Mouse (Mus musculus): Measurements from ENCODE around the gene Rhot1. TPM values are rescaled to one million over a fixed set of nuclear protein-coding genes. Genes with fewer than 3 reads are reported as not detected.
A peak's percentile ranks its signal among the peaks of the same experiment; 100 is the strongest.

Gene Rhot1
- polyA plus RNA-seq, 1 experiment from 2014 or later = 28.4 TPM

DNA sequence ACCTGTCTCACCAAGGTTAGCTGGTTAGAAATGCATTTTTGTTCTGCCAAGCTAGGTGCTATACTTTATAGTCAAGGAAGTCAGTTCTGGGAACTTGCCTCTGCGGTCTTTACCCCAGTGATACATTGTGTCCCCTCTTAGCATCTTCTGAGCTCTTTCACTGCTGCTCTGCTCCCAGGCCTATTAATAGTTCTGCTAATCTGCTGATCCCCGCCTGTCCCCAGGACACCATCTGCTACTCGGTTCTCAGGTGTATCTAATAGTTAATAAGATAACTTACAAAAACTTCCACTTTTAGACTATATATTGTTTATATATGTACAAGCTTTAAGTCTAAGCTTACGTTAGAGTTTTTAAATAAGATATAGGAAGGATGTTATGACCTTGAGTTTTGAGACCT lies 29.5 kb downstream of the Rhot1 start:
- ATAC-seq (ENCODE audit: low FRiP score, low TSS enrichment) = no peak
- H3K9me3 ChIP-seq (ENCODE audit: control insufficient read depth, low read length) = no peaks in the 10 kb centered on the region
- no peaks in the 10 kb centered on the region for H3K4me1 ChIP-seq (replicated peaks; ENCODE audit: control insufficient read depth, insufficient read depth)
- no peak overlapping the region for H3K9ac ChIP-seq (ENCODE audit: low read length)
- TF ChIP-seq CTCF (IDR thresholded peaks at IDR 0.05; ENCODE audit: low read depth) (no peak), EP300 (optimal IDR thresholded peaks at IDR 0.05) (no peak)
- peaks cover 13% of the 10 kb centered on the region for H3K36me3 ChIP-seq (ENCODE audit: control insufficient read depth, insufficient read depth, low read length)
- no peak overlapping the region for H3K4me2 ChIP-seq (replicated peaks; ENCODE audit: low read depth)
- H3K27me3 ChIP-seq (ENCODE audit: control insufficient read depth, insufficient read depth, low read length) = no peaks in the 10 kb centered on the region
- H3K27ac ChIP-seq (replicated peaks) = no peak overlapping the region
- no peak overlapping the region for H3K4me3 ChIP-seq (ENCODE audit: low read depth, low read length)
- WGBS = 83% methylated on average over 4 of the region's 4 CpGs
- DNase-seq (ENCODE audit: low spot score) = no peak

DNA sequence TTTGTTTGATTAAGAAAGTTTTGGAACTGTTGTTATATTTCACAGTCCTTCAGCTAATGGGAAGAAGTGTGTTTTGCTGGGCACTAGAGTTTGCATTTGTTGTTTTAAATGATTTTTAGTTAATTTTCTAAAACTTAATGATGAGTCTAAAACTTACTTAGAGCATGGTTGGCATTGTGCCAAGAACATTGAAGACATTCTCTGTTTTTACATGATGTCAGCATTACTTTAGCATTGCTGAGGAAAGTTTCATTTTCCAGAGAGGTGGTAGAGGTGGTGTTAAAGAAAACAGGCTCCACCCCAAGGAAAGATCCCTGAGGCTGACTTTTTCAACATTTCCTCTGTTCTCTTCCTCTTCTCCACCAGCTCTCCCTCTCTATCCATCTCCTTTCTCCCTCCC lies 38.2 kb downstream of the Rhot1 start:
- no peak overlapping the region for H3K27ac ChIP-seq (replicated peaks)
- H3K4me2 ChIP-seq (replicated peaks; ENCODE audit: low read depth) = no peak overlapping the region
- no peak overlapping the region for H3K9ac ChIP-seq (ENCODE audit: low read length)
- no peaks in the 10 kb centered on the region for H3K4me1 ChIP-seq (replicated peaks; ENCODE audit: control insufficient read depth, insufficient read depth)
- no peaks in the 10 kb centered on the region for H3K9me3 ChIP-seq (ENCODE audit: control insufficient read depth, low read length)
- no peak for TF ChIP-seq EP300 (optimal IDR thresholded peaks at IDR 0.05)
- TF ChIP-seq CTCF (IDR thresholded peaks at IDR 0.05; ENCODE audit: low read depth) = no peak
- peaks cover 26% of the 10 kb centered on the region for H3K36me3 ChIP-seq (ENCODE audit: control insufficient read depth, insufficient read depth, low read length)
- ATAC-seq (ENCODE audit: low FRiP score, low TSS enrichment) (no peak), DNase-seq (ENCODE audit: low spot score) (no peak)
- H3K27me3 ChIP-seq (ENCODE audit: control insufficient read depth, insufficient read depth, low read length) = no peaks in the 10 kb centered on the region
- no peak overlapping the region for H3K4me3 ChIP-seq (ENCODE audit: low read depth, low read length)

DNA sequence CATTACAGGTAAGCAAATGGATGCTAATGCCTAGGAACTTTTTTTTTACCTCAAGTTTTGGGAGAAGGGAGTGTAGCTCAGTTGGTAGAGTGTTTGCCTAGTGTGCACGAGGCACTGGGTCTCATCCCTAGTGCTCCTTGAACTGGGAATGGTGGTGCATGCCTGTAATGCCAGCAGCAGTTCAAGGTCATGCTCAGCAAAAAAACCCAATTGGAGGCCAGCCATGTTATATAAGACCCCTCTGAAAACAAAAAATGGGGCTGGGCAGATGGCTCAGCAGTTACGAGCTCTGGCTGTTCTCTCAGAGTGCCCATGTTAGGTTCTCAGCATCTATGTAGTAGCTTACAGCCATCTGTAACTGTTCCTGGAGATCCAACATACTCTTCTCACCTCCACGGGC lies 39.7 kb downstream of the Rhot1 start:
- no peak overlapping the region for H3K4me3 ChIP-seq (ENCODE audit: low read depth, low read length)

DNA sequence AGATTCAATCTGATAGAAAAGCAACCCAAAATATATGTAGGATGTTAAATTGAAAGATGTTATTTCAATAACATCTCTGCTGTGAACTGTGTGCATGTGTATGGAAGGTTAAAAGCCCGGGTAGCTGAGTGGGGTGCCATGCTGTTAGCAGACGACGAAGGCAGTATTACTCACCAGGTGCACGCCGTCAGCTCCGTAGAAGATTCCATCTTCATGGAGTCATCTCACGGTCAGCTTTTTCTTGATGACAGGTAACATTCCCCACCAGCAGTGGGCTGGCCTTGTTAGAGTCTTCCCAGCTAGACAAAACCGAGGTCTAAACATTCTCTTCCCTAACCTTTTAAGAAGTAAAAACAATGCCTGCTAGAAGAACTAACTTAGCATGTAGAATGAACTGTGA lies 55.3 kb downstream of the Rhot1 start:
- Histone ChIP-seq H3K4me2 (replicated peaks; ENCODE audit: low read depth) (no peak overlapping the region), H3K27me3 (ENCODE audit: control insufficient read depth, insufficient read depth, low read length) (no peaks in the 10 kb centered on the region), H3K36me3 (ENCODE audit: control insufficient read depth, insufficient read depth, low read length) (peaks cover 8% of the 10 kb centered on the region; the same call in 1 of the 2 replicates), H3K27ac (replicated peaks) (no peak overlapping the region), H3K4me3 (ENCODE audit: low read depth, low read length) (no peak overlapping the region), H3K9me3 (ENCODE audit: control insufficient read depth, low read length) (no peaks in the 10 kb centered on the region), H3K4me1 (replicated peaks; ENCODE audit: control insufficient read depth, insufficient read depth) (no peaks in the 10 kb centered on the region), H3K9ac (ENCODE audit: low read length) (no peak overlapping the region)
- 83% methylated on average over 8 of the region's 8 CpGs for WGBS
- ATAC-seq (ENCODE audit: low FRiP score, low TSS enrichment) (no peak), DNase-seq (ENCODE audit: low spot score) (no peak)
- TF ChIP-seq CTCF (IDR thresholded peaks at IDR 0.05; ENCODE audit: low read depth) (no peak), EP300 (optimal IDR thresholded peaks at IDR 0.05) (no peak)

More for the DNA sequence above, 39.7 kb downstream of the Rhot1 start:
- ATAC-seq (ENCODE audit: low FRiP score, low TSS enrichment) = no peak
- DNase-seq (ENCODE audit: low spot score) = no peak
- H3K9me3 ChIP-seq (ENCODE audit: control insufficient read depth, low read length) = no peaks in the 10 kb centered on the region
- no peaks in the 10 kb centered on the region for H3K4me1 ChIP-seq (replicated peaks; ENCODE audit: control insufficient read depth, insufficient read depth)
- H3K36me3 ChIP-seq (ENCODE audit: control insufficient read depth, insufficient read depth, low read length) = peaks cover 23% of the 10 kb centered on the region
- H3K4me2 ChIP-seq (replicated peaks; ENCODE audit: low read depth) = no peak overlapping the region
- no peak overlapping the region for H3K27ac ChIP-seq (replicated peaks)
- no peak for TF ChIP-seq EP300 (optimal IDR thresholded peaks at IDR 0.05)
- no peak for TF ChIP-seq CTCF (IDR thresholded peaks at IDR 0.05; ENCODE audit: low read depth)
- whole genome bisulfite sequencing = 88% methylated on average over 3 of the region's 3 CpGs
- H3K27me3 ChIP-seq (ENCODE audit: control insufficient read depth, insufficient read depth, low read length) = no peaks in the 10 kb centered on the region
- H3K9ac ChIP-seq (ENCODE audit: low read length) = no peak overlapping the region

DNA sequence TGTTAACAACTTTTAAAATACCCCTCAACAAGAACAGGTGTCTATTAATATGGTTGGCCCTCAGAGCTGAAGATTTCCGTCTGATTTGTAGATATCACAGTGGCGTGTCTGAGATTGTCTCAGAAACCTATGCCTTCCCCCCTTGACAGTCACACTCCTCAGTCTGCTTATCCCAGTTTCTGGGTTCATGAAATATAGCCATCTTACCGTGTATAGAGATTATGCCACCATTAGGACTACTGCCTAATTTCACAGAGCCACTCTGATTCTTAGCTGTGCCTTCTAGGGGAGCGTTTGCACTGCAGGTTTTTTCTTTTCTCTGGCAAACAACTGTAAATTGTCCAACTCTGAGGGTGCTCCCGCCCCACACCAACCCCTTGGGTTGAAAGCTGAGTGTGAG lies 62.3 kb downstream of the Rhot1 start:
- no peak for ATAC-seq (ENCODE audit: low FRiP score, low TSS enrichment)
- no peaks in the 10 kb centered on the region for H3K9me3 ChIP-seq (ENCODE audit: control insufficient read depth, low read length)
- no peak overlapping the region for H3K4me3 ChIP-seq (ENCODE audit: low read depth, low read length)
- no peaks in the 10 kb centered on the region for H3K27me3 ChIP-seq (ENCODE audit: control insufficient read depth, insufficient read depth, low read length)
- H3K27ac ChIP-seq (replicated peaks) = no peak overlapping the region
- no peak for DNase-seq (ENCODE audit: low spot score)
- no peaks in the 10 kb centered on the region; the same call in 1 of the 2 replicates for H3K36me3 ChIP-seq (ENCODE audit: control insufficient read depth, insufficient read depth, low read length)
- no peak overlapping the region for H3K9ac ChIP-seq (ENCODE audit: low read length)
- WGBS = 78% methylated on average over 5 of the region's 5 CpGs
- H3K4me2 ChIP-seq (replicated peaks; ENCODE audit: low read depth) = no peak overlapping the region
- H3K4me1 ChIP-seq (replicated peaks; ENCODE audit: control insufficient read depth, insufficient read depth) = no peaks in the 10 kb centered on the region
- no peak for TF ChIP-seq EP300 (optimal IDR thresholded peaks at IDR 0.05)
- TF ChIP-seq CTCF (IDR thresholded peaks at IDR 0.05; ENCODE audit: low read depth) = no peak

DNA sequence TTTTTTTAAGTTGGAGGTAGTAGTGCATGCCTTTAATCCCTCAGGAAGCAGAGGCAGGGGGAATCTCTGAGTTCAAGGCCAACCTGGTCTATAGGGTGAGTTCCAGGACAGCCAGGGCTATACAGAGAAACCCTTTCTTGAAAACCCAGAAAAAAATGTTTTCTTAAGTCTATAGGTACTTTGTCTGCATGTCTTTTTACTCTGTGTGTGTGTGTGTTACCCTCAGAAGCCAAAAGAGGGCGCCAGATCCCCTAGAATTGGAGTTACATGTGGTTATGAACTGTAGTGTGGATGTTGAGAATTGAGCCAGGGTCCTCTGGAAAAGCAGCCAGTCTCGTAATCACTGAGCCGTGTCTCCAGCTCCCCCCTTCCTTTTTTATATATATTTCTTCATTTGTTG lies 66.2 kb downstream of the Rhot1 start:
- Histone ChIP-seq H3K36me3 (ENCODE audit: control insufficient read depth, insufficient read depth, low read length) (no peaks in the 10 kb centered on the region), H3K9ac (ENCODE audit: low read length) (no peak overlapping the region), H3K4me1 (replicated peaks; ENCODE audit: control insufficient read depth, insufficient read depth) (no peaks in the 10 kb centered on the region), H3K4me3 (ENCODE audit: low read depth, low read length) (no peak overlapping the region), H3K4me2 (replicated peaks; ENCODE audit: low read depth) (no peak overlapping the region), H3K9me3 (ENCODE audit: control insufficient read depth, low read length) (no peaks in the 10 kb centered on the region), H3K27ac (replicated peaks) (no peak overlapping the region), H3K27me3 (ENCODE audit: control insufficient read depth, insufficient read depth, low read length) (no peaks in the 10 kb centered on the region)
- ATAC-seq (ENCODE audit: low FRiP score, low TSS enrichment) (no peak), DNase-seq (ENCODE audit: low spot score) (no peak)
- TF ChIP-seq CTCF (IDR thresholded peaks at IDR 0.05; ENCODE audit: low read depth) (peak; percentile 40), EP300 (optimal IDR thresholded peaks at IDR 0.05) (no peak)
- WGBS = 64% methylated on average over 3 of the region's 3 CpGs
